Mouse (Mus musculus): ENCODE measurements around the gene Nrd1. TPM values are rescaled to one million over a fixed set of nuclear protein-coding genes. Genes with fewer than 3 reads are reported as not detected.

Nrd1 gene
- total and polyA plus RNA-seq, 2 experiments from 2014 or later: 35.0 to 63.5 TPM

DNA sequence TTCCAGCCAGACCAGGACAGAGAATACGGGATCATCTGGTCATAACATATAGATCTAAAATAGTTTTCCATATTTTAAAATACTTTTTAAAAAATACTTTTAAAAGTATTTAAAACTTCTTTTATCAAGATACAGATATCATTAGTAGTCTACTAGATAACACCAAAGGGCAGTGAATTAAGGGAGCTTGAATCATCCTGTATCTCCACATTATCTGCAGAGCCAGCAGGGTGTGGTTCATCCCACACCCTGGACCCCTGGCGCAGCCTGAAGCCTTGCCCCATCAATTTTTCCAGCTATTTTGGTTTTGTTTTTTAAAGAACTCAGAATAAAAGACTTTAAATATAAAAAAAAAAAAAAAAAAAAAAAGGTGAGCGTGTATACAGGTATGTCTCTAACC lies 98.4 kb downstream of the Nrd1 start:
- 93% methylated on average over 3 of the region's 3 CpGs for WGBS

DNA sequence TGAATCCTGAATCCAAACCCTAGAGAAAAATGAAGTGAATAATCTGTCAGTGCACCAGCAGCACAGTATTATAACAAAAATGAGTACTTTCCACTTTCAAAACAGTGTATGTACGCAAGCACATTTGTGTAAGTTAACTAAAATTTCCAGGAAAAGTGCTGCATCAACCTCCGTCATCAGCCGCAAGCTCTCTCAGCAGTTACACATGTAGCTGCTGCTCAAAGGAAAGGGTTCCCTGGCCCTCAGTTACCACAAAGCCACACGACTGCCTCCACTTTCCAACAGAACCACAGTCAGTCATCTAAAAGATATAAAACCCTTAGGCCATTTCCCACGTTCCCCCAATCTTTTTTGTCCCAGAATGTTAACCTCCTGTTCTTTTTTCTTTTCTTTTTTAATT lies 102.1 kb downstream of the Nrd1 start:
- 86% methylated on average over 5 of the region's 5 CpGs for WGBS
- no peak for ATAC-seq (ENCODE audit: insufficient read depth, low read depth)

More for the DNA sequence above, 98.4 kb downstream of the Nrd1 start:
- Histone ChIP-seq H3K27ac (ENCODE audit: low read depth) (no peak overlapping the region), H3K27me3 (ENCODE audit: control insufficient read depth, insufficient read depth, low read length) (no peaks in the 10 kb centered on the region), H3K36me3 (replicated peaks; ENCODE audit: control insufficient read depth, insufficient read depth, low read length) (peaks cover 36% of the 10 kb centered on the region), H3K4me2 (ENCODE audit: low read depth, low read length) (no peak overlapping the region), H3K4me3 (ENCODE audit: low read depth, low read length) (no peak overlapping the region), H3K9ac (replicated peaks; ENCODE audit: low read depth, low read length) (no peak overlapping the region), H3K9me3 (replicated peaks; ENCODE audit: control insufficient read depth, low read length) (no peaks in the 10 kb centered on the region), H3K4me1 (ENCODE audit: control insufficient read depth, insufficient read depth) (peaks cover 11% of the 10 kb centered on the region)
- no peak for TF ChIP-seq CTCF (IDR thresholded peaks at IDR 0.05; ENCODE audit: low read depth)
- no peak for TF ChIP-seq EP300 (IDR thresholded peaks at IDR 0.05; ENCODE audit: low read depth)
- ATAC-seq (ENCODE audit: insufficient read depth, low read depth) (no peak), DNase-seq (ENCODE audit: low spot score) (no peak)

DNA sequence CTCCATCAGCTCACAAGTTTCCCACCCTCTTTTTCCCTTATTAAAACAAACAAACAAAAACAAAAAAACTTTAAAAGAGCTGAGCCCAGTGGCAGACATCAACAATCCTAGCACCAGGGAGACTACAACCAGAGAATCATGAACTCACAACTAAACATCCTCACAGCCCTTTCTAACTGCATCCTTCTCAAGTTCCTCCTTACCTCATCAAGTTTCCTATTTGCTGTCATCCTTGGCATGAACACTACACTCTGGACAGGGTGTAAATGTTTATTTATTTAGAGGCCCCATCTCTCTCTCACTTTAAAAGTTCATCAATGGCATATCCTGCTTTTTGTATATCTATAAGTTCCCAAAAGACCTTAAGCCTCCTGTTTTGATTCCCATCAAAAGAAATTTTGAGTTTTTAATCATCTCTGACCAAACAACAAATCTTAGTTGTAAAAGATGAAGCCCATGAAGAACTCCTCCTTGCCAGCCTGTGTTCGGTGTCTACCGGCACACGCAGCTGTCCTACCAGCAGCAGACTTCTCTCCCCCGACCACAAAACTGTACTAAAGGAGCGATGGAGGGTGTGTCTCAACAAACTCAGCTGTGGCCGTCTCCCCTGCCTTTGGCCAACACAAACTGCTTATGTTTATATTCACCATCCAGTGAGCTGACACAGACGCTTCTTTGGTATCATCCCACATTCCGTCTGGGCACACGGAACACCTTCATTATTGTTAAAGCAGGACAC lies 102.9 kb downstream of the Nrd1 start:
- Histone ChIP-seq H3K9me3 (replicated peaks; ENCODE audit: control insufficient read depth, low read length) (no peaks in the 10 kb centered on the region), H3K27ac (ENCODE audit: low read depth) (no peak overlapping the region), H3K4me2 (ENCODE audit: low read depth, low read length) (no peak overlapping the region), H3K9ac (replicated peaks; ENCODE audit: low read depth, low read length) (no peak overlapping the region), H3K4me1 (ENCODE audit: control insufficient read depth, insufficient read depth) (peaks cover 11% of the 10 kb centered on the region; the same call in 1 of the 2 replicates), H3K36me3 (replicated peaks; ENCODE audit: control insufficient read depth, insufficient read depth, low read length) (peaks cover 23% of the 10 kb centered on the region), H3K27me3 (ENCODE audit: control insufficient read depth, insufficient read depth, low read length) (no peaks in the 10 kb centered on the region), H3K4me3 (ENCODE audit: low read depth, low read length) (no peak overlapping the region)
- 72% methylated on average over 9 of the region's 9 CpGs for WGBS
- no peak for TF ChIP-seq EP300 (IDR thresholded peaks at IDR 0.05; ENCODE audit: low read depth)
- no peak for TF ChIP-seq CTCF (IDR thresholded peaks at IDR 0.05; ENCODE audit: low read depth)
- DNase-seq (ENCODE audit: low spot score): no peak
- ATAC-seq (ENCODE audit: insufficient read depth, low read depth): no peak

More for the DNA sequence above, 102.1 kb downstream of the Nrd1 start:
- Histone ChIP-seq H3K27ac (ENCODE audit: low read depth) (no peak overlapping the region), H3K4me3 (ENCODE audit: low read depth, low read length) (no peak overlapping the region), H3K27me3 (ENCODE audit: control insufficient read depth, insufficient read depth, low read length) (no peaks in the 10 kb centered on the region), H3K9me3 (replicated peaks; ENCODE audit: control insufficient read depth, low read length) (no peaks in the 10 kb centered on the region), H3K4me1 (ENCODE audit: control insufficient read depth, insufficient read depth) (peaks cover 11% of the 10 kb centered on the region; the same call in 1 of the 2 replicates), H3K4me2 (ENCODE audit: low read depth, low read length) (no peak overlapping the region), H3K36me3 (replicated peaks; ENCODE audit: control insufficient read depth, insufficient read depth, low read length) (peaks cover 25% of the 10 kb centered on the region), H3K9ac (replicated peaks; ENCODE audit: low read depth, low read length) (no peak overlapping the region)
- no peak for DNase-seq (ENCODE audit: low spot score)
- TF ChIP-seq EP300 (IDR thresholded peaks at IDR 0.05; ENCODE audit: low read depth) (no peak), CTCF (IDR thresholded peaks at IDR 0.05; ENCODE audit: low read depth) (no peak)

GRCm38 (mm10) chr4:109105254-109105653 lies 104.8 kb downstream of the Nrd1 start:
- no peak for TF ChIP-seq CTCF (IDR thresholded peaks at IDR 0.05; ENCODE audit: low read depth)
- TF ChIP-seq EP300 (IDR thresholded peaks at IDR 0.05; ENCODE audit: low read depth): no peak
- Histone ChIP-seq H3K4me2 (ENCODE audit: low read depth, low read length) (no peak overlapping the region), H3K27ac (ENCODE audit: low read depth) (no peak overlapping the region), H3K27me3 (ENCODE audit: control insufficient read depth, insufficient read depth, low read length) (no peaks in the 10 kb centered on the region), H3K36me3 (replicated peaks; ENCODE audit: control insufficient read depth, insufficient read depth, low read length) (peaks cover 15% of the 10 kb centered on the region), H3K9ac (replicated peaks; ENCODE audit: low read depth, low read length) (no peak overlapping the region), H3K4me3 (ENCODE audit: low read depth, low read length) (no peak overlapping the region), H3K4me1 (ENCODE audit: control insufficient read depth, insufficient read depth) (peaks cover 11% of the 10 kb centered on the region; the same call in 1 of the 2 replicates), H3K9me3 (replicated peaks; ENCODE audit: control insufficient read depth, low read length) (no peaks in the 10 kb centered on the region)
- no peak for DNase-seq (ENCODE audit: low spot score)
- no peak for ATAC-seq (ENCODE audit: insufficient read depth, low read depth)

DNA sequence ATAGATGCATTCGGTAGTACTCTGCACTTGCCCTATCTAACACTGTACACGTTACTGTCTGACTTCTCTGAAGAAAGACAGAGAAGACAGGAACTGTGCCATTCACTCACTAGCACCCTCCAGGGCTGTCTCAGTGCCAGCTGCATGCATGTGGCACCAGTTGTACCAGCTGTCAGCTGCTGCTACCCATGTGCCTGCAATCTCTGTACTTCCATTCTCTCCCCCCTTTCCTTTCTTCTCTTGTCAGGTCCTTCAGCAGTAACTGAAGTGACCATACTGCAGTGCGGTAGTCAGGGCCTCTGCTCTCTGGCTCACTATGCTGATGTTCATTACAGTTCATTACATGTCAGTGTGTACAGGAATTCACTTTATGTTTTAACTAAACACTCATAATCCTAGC lies 105.6 kb downstream of the Nrd1 start:
- Histone ChIP-seq H3K27me3 (ENCODE audit: control insufficient read depth, insufficient read depth, low read length) (no peaks in the 10 kb centered on the region), H3K4me2 (ENCODE audit: low read depth, low read length) (no peak overlapping the region), H3K9ac (replicated peaks; ENCODE audit: low read depth, low read length) (no peak overlapping the region), H3K4me1 (ENCODE audit: control insufficient read depth, insufficient read depth) (peaks cover 11% of the 10 kb centered on the region; the same call in 1 of the 2 replicates), H3K36me3 (replicated peaks; ENCODE audit: control insufficient read depth, insufficient read depth, low read length) (peaks cover 9% of the 10 kb centered on the region), H3K27ac (ENCODE audit: low read depth) (peak overlapping the region; percentile 43; the same call in 1 of the 2 replicates), H3K4me3 (ENCODE audit: low read depth, low read length) (no peak overlapping the region), H3K9me3 (replicated peaks; ENCODE audit: control insufficient read depth, low read length) (no peaks in the 10 kb centered on the region)
- WGBS: 28% methylated on average over 3 of the region's 3 CpGs
- DNase-seq (ENCODE audit: low spot score) (no peak), ATAC-seq (ENCODE audit: insufficient read depth, low read depth) (0 out of 2 replicates have a peak, but pooled peaks have one; percentile 51)
- TF ChIP-seq EP300 (IDR thresholded peaks at IDR 0.05; ENCODE audit: low read depth) (no peak), CTCF (IDR thresholded peaks at IDR 0.05; ENCODE audit: low read depth) (no peak)

All from heart, postnatal 0 days (tissue).